Mouse (Mus musculus) CH12.LX (cell line): ENCODE data around the gene Gm20388. TPM values are rescaled to one million over a fixed set of nuclear protein-coding genes. Genes with fewer than 3 reads are reported as not detected.

Experiments used
- DNase-seq: peaks from one replicate; pipeline ENCODE4 v3.0.0-alpha.2; 2013; ENCODE audit errors: extremely low read depth
- H3K27ac ChIP-seq: 2 replicates; pipeline ENCODE4 v1.5.1; 2012; ENCODE audit warnings: low read depth, mild to moderate bottlenecking, control low read depth, moderate library complexity; ENCODE audit not compliant: insufficient read depth
- H3K27me3 ChIP-seq: replicated peaks from 2 replicates; pipeline ENCODE3; 2012; ENCODE audit warnings: inconsistent platforms
- H3K36me3 ChIP-seq, 2 experiments: replicated peaks in 1 of 2; 2 replicates each; pipeline versions ENCODE3 to v1.6.1; 2012; ENCODE audit warnings: inconsistent platforms in 1 of 2, low read length in 1 of 2, mild to moderate bottlenecking in 1 of 2, mixed read lengths in 1 of 2, moderate library complexity in 1 of 2; ENCODE audit not compliant: control insufficient read depth in 1 of 2, insufficient read depth in 1 of 2
- H3K4me1 ChIP-seq, 2 experiments: 2 replicates each; pipeline ENCODE4 v1.6.1; 2012; ENCODE audit warnings: inconsistent platforms in 1 of 2, moderate library complexity in 1 of 2; ENCODE audit not compliant: insufficient read depth in 2 of 2, control insufficient read depth in 1 of 2
- H3K4me2 ChIP-seq: 2 replicates; pipeline ENCODE4 v1.6.1; 2012; ENCODE audit warnings: low read depth, mild to moderate bottlenecking, control low read depth; ENCODE audit not compliant: poor library complexity, insufficient read depth, severe bottlenecking
- H3K4me3 ChIP-seq, 3 experiments: fragments of 150-350 bp in 1 of 3; sonication (generic) in 1 of 3; replicated peaks in 1 of 3; 2 replicates each; pipeline versions ENCODE3 to v1.5.1; 2011 to 2012; ENCODE audit warnings: low read depth in 2 of 3, low read length in 2 of 3, mild to moderate bottlenecking in 2 of 3, moderate library complexity in 2 of 3, control low read depth in 1 of 3, improper control_type of control experiment in 1 of 3, inconsistent platforms in 1 of 3, mixed read lengths in 1 of 3; ENCODE audit not compliant: poor library complexity in 1 of 3
- H3K79me2 ChIP-seq: replicated peaks from 2 replicates; pipeline ENCODE4 v1.6.1; 2012; ENCODE audit warnings: mild to moderate bottlenecking, moderate library complexity; ENCODE audit not compliant: control insufficient read depth, poor library complexity, insufficient read depth, severe bottlenecking; ENCODE audit errors: extremely low read depth
- H3K9ac ChIP-seq: 2 replicates; pipeline ENCODE4 v1.6.1; 2012; ENCODE audit warnings: low read depth, mild to moderate bottlenecking, control low read depth, moderate library complexity; ENCODE audit not compliant: insufficient read depth
- H3K9me3 ChIP-seq: replicated peaks from 2 replicates; pipeline ENCODE3; 2012; ENCODE audit warnings: low read length, inconsistent platforms, mixed read lengths
- CHD1 ChIP-seq: IDR thresholded peaks from 2 replicates; pipeline ENCODE4 v1.6.1; 2012; ENCODE audit warnings: low read depth, low read length, improper control_type of control experiment, inconsistent platforms
- CHD2 ChIP-seq: IDR thresholded peaks from 2 replicates; pipeline ENCODE4 v1.6.1; 2011; ENCODE audit warnings: low read length, improper control_type of control experiment
- ELF1 ChIP-seq: IDR thresholded peaks from 2 replicates; pipeline ENCODE4 v1.6.1; 2014; ENCODE audit warnings: low read depth, mild to moderate bottlenecking, inconsistent platforms, low read length, improper control_type of control experiment
- EP300 ChIP-seq: IDR thresholded peaks from 2 replicates; pipeline ENCODE4 v1.6.1; 2011; ENCODE audit warnings: low read length, improper control_type of control experiment
- ETS1 ChIP-seq: conservative IDR thresholded peaks from 2 replicates; pipeline ENCODE4 v1.6.1; 2012; ENCODE audit warnings: low read depth, mild to moderate bottlenecking, inconsistent platforms, low read length, improper control_type of control experiment, moderate library complexity
- HCFC1 ChIP-seq: IDR thresholded peaks from 2 replicates; pipeline ENCODE4 v1.6.1; 2012; ENCODE audit warnings: low read depth, mild to moderate bottlenecking, inconsistent platforms, low read length, improper control_type of control experiment
- KAT2A ChIP-seq: IDR thresholded peaks from 2 replicates; pipeline ENCODE4 v1.6.1; 2012; ENCODE audit warnings: low read length, improper control_type of control experiment, inconsistent platforms; ENCODE audit not compliant: insufficient replicate concordance
- MAX ChIP-seq: IDR thresholded peaks from 2 replicates; pipeline ENCODE4 v1.6.1; 2011; ENCODE audit warnings: low read length, improper control_type of control experiment
- MAZ ChIP-seq: IDR thresholded peaks from 2 replicates; pipeline ENCODE4 v1.6.1; 2012; ENCODE audit warnings: low read depth, mild to moderate bottlenecking, inconsistent platforms, low read length, improper control_type of control experiment, moderate library complexity
- MEF2A ChIP-seq: IDR thresholded peaks from 2 replicates; pipeline ENCODE4 v1.6.1; 2014; ENCODE audit warnings: low read depth, mild to moderate bottlenecking, inconsistent platforms, low read length, improper control_type of control experiment, borderline replicate concordance
- MYC ChIP-seq: IDR thresholded peaks from 2 replicates; pipeline ENCODE4 v1.6.1; 2011; ENCODE audit warnings: low read depth, mild to moderate bottlenecking, improper control_type of control experiment, low read length
- NELFE ChIP-seq: IDR thresholded peaks from 2 replicates; pipeline ENCODE4 v1.6.1; 2011; ENCODE audit warnings: low read depth, low read length, improper control_type of control experiment
- PAX5 ChIP-seq: IDR thresholded peaks from 2 replicates; pipeline ENCODE4 v1.6.1; 2012; ENCODE audit warnings: low read length, inconsistent platforms, mixed read lengths
- POLR2A ChIP-seq: IDR thresholded peaks from 2 replicates; pipeline ENCODE4 v1.6.1; 2011; ENCODE audit warnings: low read depth, mild to moderate bottlenecking, improper control_type of control experiment, low read length
- POLR2AphosphoS2 ChIP-seq: IDR thresholded peaks from 2 replicates; pipeline ENCODE4 v1.6.1; 2011; ENCODE audit warnings: low read depth, low read length, improper control_type of control experiment
- RAD21 ChIP-seq: IDR thresholded peaks from 2 replicates; pipeline ENCODE4 v1.6.1; 2011; ENCODE audit warnings: low read depth, mild to moderate bottlenecking, low read length, improper control_type of control experiment, moderate library complexity
- RCOR1 ChIP-seq: conservative IDR thresholded peaks from 2 replicates; pipeline ENCODE4 v1.6.1; 2012; ENCODE audit warnings: low read depth, mild to moderate bottlenecking, inconsistent platforms, low read length, improper control_type of control experiment
- TCF12 ChIP-seq: IDR thresholded peaks from 2 replicates; pipeline ENCODE4 v1.6.1; 2014; ENCODE audit warnings: low read depth, mild to moderate bottlenecking, inconsistent platforms, low read length, improper control_type of control experiment
- UBTF ChIP-seq: IDR thresholded peaks from 2 replicates; pipeline ENCODE4 v1.6.1; 2012; ENCODE audit warnings: low read depth, mild to moderate bottlenecking, inconsistent platforms, low read length, improper control_type of control experiment, moderate library complexity
- USF1 ChIP-seq: IDR thresholded peaks from 2 replicates; pipeline ENCODE4 v1.6.1; 2014; ENCODE audit warnings: low read depth, mild to moderate bottlenecking, inconsistent platforms, low read length, improper control_type of control experiment
- ZC3H11A ChIP-seq: IDR thresholded peaks from 2 replicates; pipeline ENCODE4 v1.6.1; 2012; ENCODE audit warnings: low read depth, mild to moderate bottlenecking, inconsistent platforms, low read length, improper control_type of control experiment
- ZKSCAN1 ChIP-seq: IDR thresholded peaks from 2 replicates; pipeline ENCODE4 v1.6.1; 2012; ENCODE audit warnings: low read depth, inconsistent platforms, low read length, improper control_type of control experiment, borderline replicate concordance
- ZMIZ1 ChIP-seq: IDR thresholded peaks from 2 replicates; pipeline ENCODE4 v1.6.1; 2012; ENCODE audit warnings: low read depth, mild to moderate bottlenecking, inconsistent platforms, low read length, improper control_type of control experiment
- dilution Hi-C: fragments of 300-500 bp; cut with MboI; formaldehyde crosslinking; loops from 2 replicates; pipeline ENCODE4 v1.14.3; 2020; ENCODE audit warnings: low sequenced_read_pairs; ENCODE audit not compliant: extremely low pct_unique_long_range_greater_than_20kb, extremely low pct_ligation_motif_present
- in situ Hi-C: fragments of 300-500 bp; cut with MboI; formaldehyde crosslinking; loops from 3 replicates; pipeline ENCODE4 v1.14.3; 2019; ENCODE audit warnings: low sequenced_read_pairs, low pct_ligation_motif_present, low pct_unique_long_range_greater_than_20kb, mixed read lengths
- polyA plus RNA-seq: library from polyadenylated mRNA; unstranded; fragments of >175 nt; gene quantifications from 2 replicates; pipeline ENCODE4 v1.2.1, GENCODE M21; 2012; ENCODE audit warnings: low read depth; ENCODE audit not compliant: insufficient read length
- total RNA-seq, 2 experiments: library from RNA; depleted of rRNA; stranded (reverse); fragments of 300-350 nt in 1 of 2; fragments of >200 nt in 1 of 2; gene quantifications; 2 replicates each; pipeline ENCODE4 v1.2.3; 2012 to 2014

Gm20388 gene
- total and polyA plus RNA-seq, 3 experiments = 14.8 to 26.3 (median 22.2) TPM

DNA sequence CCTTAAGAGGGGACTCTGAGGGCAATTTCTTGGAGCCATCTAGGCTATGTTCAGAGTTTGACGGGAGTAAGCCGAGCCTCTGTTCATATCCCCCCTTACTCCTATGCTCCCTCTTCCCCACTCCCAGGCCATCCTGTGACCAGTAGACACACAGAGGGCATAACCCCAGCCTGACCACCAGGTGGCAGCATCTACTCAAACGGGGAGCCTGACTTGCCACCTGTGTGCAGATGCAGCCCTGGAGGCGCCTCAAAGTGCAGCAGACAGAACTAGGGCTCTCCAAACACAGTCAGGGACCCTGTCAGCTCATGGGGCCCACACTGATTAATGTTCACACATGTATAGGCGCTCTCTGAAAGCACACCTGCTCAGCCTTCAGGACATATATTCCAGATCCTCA lies 2362.5 kb downstream of the Gm20388 start (continued):
- 0 out of 2 replicates have a peak, but pooled peaks have one; percentile 19 for TF ChIP-seq CHD2
- 0 out of 2 replicates have a peak, but pooled peaks have one; percentile 16 for TF ChIP-seq HCFC1
- TF ChIP-seq POLR2AphosphoS2 = no peak
- TF ChIP-seq, all 38 proteins: peak for 16

DNA sequence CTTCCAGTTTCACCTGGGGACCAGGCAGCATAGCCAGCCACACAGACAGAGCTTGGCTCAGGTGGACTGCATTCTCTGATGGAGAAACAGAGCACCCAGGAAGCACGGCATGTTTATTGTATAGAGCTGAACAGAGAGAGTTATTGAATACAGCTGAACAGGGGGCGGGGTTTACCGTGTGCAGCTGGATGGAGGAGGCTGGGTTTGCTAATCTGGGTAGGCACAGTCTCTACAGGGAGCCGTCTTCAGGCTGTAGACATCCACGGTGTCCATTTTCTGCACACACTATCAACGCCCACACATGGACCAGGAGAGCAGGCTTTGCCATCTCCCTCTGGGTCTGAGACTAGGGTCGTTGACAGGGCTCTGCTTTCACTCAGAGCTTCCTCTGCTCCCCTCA lies 2363.2 kb downstream of the Gm20388 start:
- in situ Hi-C loops = no loop called here
- H3K9me3 ChIP-seq = no peaks in the 10 kb centered on the region
- peaks cover 6 to 32% of the 10 kb centered on the region in 2 experiments; a peak in 3 of 4 replicates for H3K4me1 ChIP-seq
- peaks cover 25% of the 10 kb centered on the region for H3K27me3 ChIP-seq
- H3K79me2 ChIP-seq = no peaks in the 10 kb centered on the region
- no peak overlapping the region for H3K4me2 ChIP-seq
- no peak overlapping the region for H3K9ac ChIP-seq
- no peak for DNase-seq
- TF ChIP-seq POLR2AphosphoS2 = no peak
- no peak for TF ChIP-seq MEF2A
- TF ChIP-seq ZKSCAN1 = no peak
- TF ChIP-seq RAD21 = no peak
- no peak for TF ChIP-seq KAT2A
- TF ChIP-seq TCF12 = no peak
- TF ChIP-seq ZC3H11A = no peak
- TF ChIP-seq CHD1 = no peak
- no peak for TF ChIP-seq MYC
- TF ChIP-seq PAX5 = no peak
- TF ChIP-seq MAZ = no peak
- TF ChIP-seq ELF1 = no peak
- no peak for TF ChIP-seq USF1
- H3K4me3 ChIP-seq = no peak overlapping the region
- dilution Hi-C loops = no loop called here
- no peak overlapping the region for H3K27ac ChIP-seq
- H3K36me3 ChIP-seq = no peaks in the 10 kb centered on the region

DNA sequence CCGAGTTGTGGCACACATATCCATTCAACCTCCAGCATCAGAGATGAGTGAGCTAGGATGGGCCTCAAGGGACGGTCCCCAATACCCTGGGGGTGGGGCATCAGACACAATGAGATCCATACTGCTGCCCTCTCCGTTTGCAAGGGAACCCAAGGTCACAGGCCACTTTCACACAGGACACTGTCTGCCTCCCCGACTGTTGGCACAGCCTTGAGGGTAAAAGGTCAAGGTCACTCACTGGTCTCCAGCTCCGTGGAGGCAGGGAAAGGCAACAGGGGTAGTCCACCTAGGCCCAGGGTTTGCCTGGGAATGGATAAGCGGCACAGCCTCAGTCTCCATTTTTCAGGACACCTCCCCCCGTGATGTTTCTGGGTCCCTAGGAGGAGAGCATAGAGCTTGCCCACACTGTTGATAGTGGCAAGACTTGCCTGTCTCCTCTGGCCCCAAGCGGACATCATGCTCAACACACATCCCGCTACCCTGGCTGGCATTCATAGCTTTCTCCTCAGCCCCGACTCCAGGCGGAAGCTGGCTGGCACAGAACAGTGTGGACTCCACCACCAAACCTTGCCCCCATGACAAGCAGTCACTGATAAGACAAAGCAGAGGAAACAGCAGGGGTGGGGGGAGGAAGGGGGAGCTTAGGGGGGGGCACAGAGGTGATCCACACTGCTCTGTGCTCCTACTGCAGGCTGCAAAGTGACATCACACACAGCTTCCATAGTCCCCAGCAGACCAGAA lies 2364.2 kb downstream of the Gm20388 start:
- in situ Hi-C loops = no loop called here
- H3K27me3 ChIP-seq = peaks cover 22% of the 10 kb centered on the region
- H3K9me3 ChIP-seq = no peaks in the 10 kb centered on the region
- TF ChIP-seq MAX (no peak), POLR2A (no peak), CHD2 (no peak), EP300 (no peak), ZC3H11A (no peak), MYC (no peak), ZMIZ1 (no peak), RCOR1 (no peak), PAX5 (no peak), USF1 (no peak), NELFE (no peak), ETS1 (no peak), ELF1 (no peak), UBTF (no peak)
- H3K4me1 ChIP-seq = peaks cover 4 to 33% of the 10 kb centered on the region in 2 experiments; a peak in 2 of 4 replicates
- H3K9ac ChIP-seq = no peak overlapping the region
- no peak overlapping the region for H3K4me2 ChIP-seq
- no peak for DNase-seq
- H3K36me3 ChIP-seq = no peaks in the 10 kb centered on the region
- H3K79me2 ChIP-seq = no peaks in the 10 kb centered on the region
- no peak overlapping the region for H3K27ac ChIP-seq
- dilution Hi-C loops = no loop called here
- H3K4me3 ChIP-seq = no peak overlapping the region
